Mouse (Mus musculus) limb, embryonic 11.5 days (tissue): ENCODE measurements around the gene Parva. TPM values are rescaled to one million over a fixed set of nuclear protein-coding genes. Genes with fewer than 3 reads are reported as not detected.
A peak's percentile ranks its signal among the peaks of the same experiment; 100 is the strongest.

ENCODE experiments used
- ATAC-seq: fragments of 200-750 bp; cut with Nextera tagmentation; 2 replicates; pipeline ENCODE4 v1.8.0; 2017; ENCODE audit warnings: low read depth; ENCODE audit not compliant: insufficient number of reproducible peaks, low FRiP score, low TSS enrichment
- DNase-seq: peaks from one replicate; pipeline ENCODE4 v3.0.0-alpha.2; 2015; ENCODE audit warnings: low spot score
- H3K27ac ChIP-seq: fragments of 300-500 bp; sonication (generic); replicated peaks from 2 replicates; pipeline ENCODE4 v1.5.1; 2014; ENCODE audit warnings: low read depth, mild to moderate bottlenecking, low read length
- H3K27me3 ChIP-seq: fragments of 300-500 bp; sonication (generic); 2 replicates; pipeline ENCODE4 v1.6.1; 2014; ENCODE audit warnings: mild to moderate bottlenecking, low read length, mixed read lengths; ENCODE audit not compliant: control insufficient read depth, insufficient read depth
- H3K36me3 ChIP-seq: fragments of 300-500 bp; sonication (generic); 2 replicates; pipeline ENCODE4 v1.6.1; 2014; ENCODE audit warnings: mild to moderate bottlenecking, low read length, moderate library complexity, mixed read lengths; ENCODE audit not compliant: control insufficient read depth, insufficient read depth
- H3K4me1 ChIP-seq: fragments of 300-500 bp; sonication (generic); 2 replicates; pipeline ENCODE4 v1.6.1; 2014; ENCODE audit warnings: low read length, mixed read lengths; ENCODE audit not compliant: control insufficient read depth, insufficient read depth
- H3K4me2 ChIP-seq: fragments of 300-500 bp; sonication (generic); 2 replicates; pipeline ENCODE4 v1.6.1; 2014; ENCODE audit warnings: low read depth, mild to moderate bottlenecking, moderate library complexity; ENCODE audit not compliant: severe bottlenecking
- H3K4me3 ChIP-seq: fragments of 300-500 bp; sonication (generic); 2 replicates; pipeline ENCODE4 v1.5.1; 2014; ENCODE audit warnings: low read depth, low read length
- H3K9ac ChIP-seq: fragments of 300-500 bp; sonication (generic); 2 replicates; pipeline ENCODE4 v1.6.1; 2014; ENCODE audit warnings: mild to moderate bottlenecking, low read length
- H3K9me3 ChIP-seq: fragments of 300-500 bp; sonication (generic); 2 replicates; pipeline ENCODE4 v1.6.1; 2016; ENCODE audit warnings: low read length; ENCODE audit not compliant: control insufficient read depth
- WGBS: fragments of 180-500 bp; shearing (Covaris S2); extraction: QIAGEN DNeasy Blood & Tissue Kit; methylation state at CpG from one replicate; pipeline ENCODE4 v1.1.7; 2014; 5-methylcytosine and 5-hydroxymethylcytosine counted together
- polyA plus RNA-seq: library from polyadenylated mRNA; unstranded; fragments of >200 nt; fragmentation: Nextera tagmentation; extraction: Ambion mirVana; gene quantifications from 2 replicates; pipeline ENCODE4 v1.2.1, GENCODE M21; 2014

Gene Parva
- polyA plus RNA-seq, 1 experiment from 2014 or later, result 64.2 TPM

- no peaks in the 10 kb centered on the region for H3K36me3 ChIP-seq
- DNase-seq (peak; percentile 46), ATAC-seq (peak; percentile 73)
- no peak overlapping the region for H3K4me2 ChIP-seq
- no peak overlapping the region for H3K4me3 ChIP-seq
- 39% methylated on average over 12 of the region's 12 CpGs for WGBS
- H3K27me3 ChIP-seq, result no peaks in the 10 kb centered on the region
- H3K27ac ChIP-seq, result no peak overlapping the region
- no peaks in the 10 kb centered on the region for H3K9me3 ChIP-seq
- no peak overlapping the region for H3K9ac ChIP-seq
- H3K4me1 ChIP-seq, result peaks cover 12% of the 10 kb centered on the region
Observed at GRCm38 (mm10) chr7:112444152-112444984, 17.1 kb downstream of the Parva start.

GRCm38 (mm10) chr7:112444985-112445367 lies 17.7 kb downstream of the Parva start:
- Histone ChIP-seq H3K4me2 (no peak overlapping the region), H3K9me3 (no peaks in the 10 kb centered on the region), H3K27ac (no peak overlapping the region), H3K9ac (no peak overlapping the region), H3K4me3 (no peak overlapping the region), H3K27me3 (no peaks in the 10 kb centered on the region), H3K4me1 (peaks cover 12% of the 10 kb centered on the region), H3K36me3 (no peaks in the 10 kb centered on the region)
- WGBS, result 12% methylated on average over 9 of the region's 9 CpGs
- DNase-seq (no peak), ATAC-seq (no peak)

- H3K4me3 ChIP-seq, result no peak overlapping the region
- 92% methylated on average over 4 of the region's 4 CpGs for WGBS
Observed at GRCm38 (mm10) chr7:112446498-112446897, 19.2 kb downstream of the Parva start.

GRCm38 (mm10) chr7:112449954-112450700 lies 22.8 kb downstream of the Parva start:
- no peak overlapping the region for H3K27ac ChIP-seq
- H3K4me1 ChIP-seq, result peaks cover 13% of the 10 kb centered on the region
- no peaks in the 10 kb centered on the region for H3K36me3 ChIP-seq
- no peak overlapping the region for H3K9ac ChIP-seq
- H3K9me3 ChIP-seq, result no peaks in the 10 kb centered on the region
- no peak overlapping the region for H3K4me3 ChIP-seq
- no peaks in the 10 kb centered on the region for H3K27me3 ChIP-seq
- no peak for DNase-seq
- WGBS, result 82% methylated on average over 8 of the region's 8 CpGs
- H3K4me2 ChIP-seq, result no peak overlapping the region
- ATAC-seq, result no peak

More at GRCm38 (mm10) chr7:112446498-112446897, 19.2 kb downstream of the Parva start:
- no peaks in the 10 kb centered on the region for H3K27me3 ChIP-seq
- ATAC-seq, result no peak
- no peak overlapping the region for H3K9ac ChIP-seq
- no peaks in the 10 kb centered on the region for H3K9me3 ChIP-seq
- DNase-seq, result no peak
- H3K4me2 ChIP-seq, result no peak overlapping the region
- no peaks in the 10 kb centered on the region for H3K36me3 ChIP-seq
- peaks cover 12% of the 10 kb centered on the region for H3K4me1 ChIP-seq
- H3K27ac ChIP-seq, result no peak overlapping the region

- Histone ChIP-seq H3K4me3 (no peak overlapping the region), H3K27ac (no peak overlapping the region), H3K9ac (no peak overlapping the region), H3K27me3 (no peaks in the 10 kb centered on the region), H3K9me3 (no peaks in the 10 kb centered on the region), H3K4me1 (peaks cover 13% of the 10 kb centered on the region), H3K36me3 (no peaks in the 10 kb centered on the region), H3K4me2 (no peak overlapping the region)
- 56% methylated on average over 5 of the region's 5 CpGs for WGBS
- ATAC-seq (no peak), DNase-seq (no peak)
Observed at GRCm38 (mm10) chr7:112452471-112452870, 25.2 kb downstream of the Parva start.

GRCm38 (mm10) chr7:112453805-112454214 lies 26.5 kb downstream of the Parva start:
- no peaks in the 10 kb centered on the region for H3K27me3 ChIP-seq
- H3K27ac ChIP-seq, result no peak overlapping the region
- 10% methylated on average over 3 of the region's 3 CpGs for WGBS
- ATAC-seq (no peak), DNase-seq (no peak)
- no peak overlapping the region for H3K4me2 ChIP-seq
- no peak overlapping the region for H3K4me3 ChIP-seq
- H3K36me3 ChIP-seq, result no peaks in the 10 kb centered on the region
- peaks cover 18% of the 10 kb centered on the region for H3K4me1 ChIP-seq
- H3K9me3 ChIP-seq, result no peaks in the 10 kb centered on the region
- no peak overlapping the region; the same call in 1 of the 2 replicates for H3K9ac ChIP-seq

GRCm38 (mm10) chr7:112454380-112454779 lies 27.1 kb downstream of the Parva start:
- Histone ChIP-seq H3K27me3 (no peaks in the 10 kb centered on the region), H3K9ac (no peak overlapping the region), H3K4me2 (no peak overlapping the region), H3K4me1 (peaks cover 20% of the 10 kb centered on the region), H3K9me3 (no peaks in the 10 kb centered on the region), H3K36me3 (no peaks in the 10 kb centered on the region), H3K4me3 (no peak overlapping the region), H3K27ac (no peak overlapping the region)
- WGBS, result 63% methylated on average over 6 of the region's 6 CpGs
- no peak for DNase-seq
- ATAC-seq, result no peak

GRCm38 (mm10) chr7:112454951-112455350 lies 27.6 kb downstream of the Parva start:
- ATAC-seq (no peak), DNase-seq (no peak)
- Histone ChIP-seq H3K4me3 (no peak overlapping the region), H3K27ac (no peak overlapping the region), H3K27me3 (no peaks in the 10 kb centered on the region), H3K9ac (no peak overlapping the region), H3K36me3 (no peaks in the 10 kb centered on the region), H3K9me3 (no peaks in the 10 kb centered on the region), H3K4me1 (peaks cover 20% of the 10 kb centered on the region), H3K4me2 (no peak overlapping the region)
- WGBS, result 88% methylated on average over 2 of the region's 2 CpGs
